Mouse (Mus musculus): ENCODE data around the gene Gm11983.
"Not testable (repeated sequence)": the region's sequence is repeated elsewhere in the genome, so short reads cannot be mapped to it uniquely, and the experiment has no call there.

Gm11983 gene

DNA sequence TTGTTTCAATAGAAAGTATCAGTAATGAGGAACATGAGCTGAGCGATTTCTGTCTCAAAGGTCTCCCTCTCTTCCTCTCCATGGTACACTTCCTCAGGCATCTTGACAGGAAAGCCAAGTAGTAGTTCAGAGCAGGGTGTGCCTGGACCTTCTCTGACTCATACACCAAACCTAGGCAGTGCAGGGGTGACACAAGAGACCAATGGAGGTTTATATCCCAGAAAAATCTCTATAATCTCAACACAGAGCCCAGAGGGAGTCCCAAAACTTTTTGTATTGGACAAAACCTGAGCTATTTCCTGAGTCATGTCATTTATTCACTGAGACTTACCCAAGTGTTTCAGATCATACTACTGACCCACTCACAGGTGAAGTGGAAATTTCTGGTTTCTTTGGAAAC is at the start of gene Gm11983:
TSS of gene Gm11983 (minus strand) at position 101 of the 400 bp plus-strand sequence.
- no peak for DNase-seq (ENCODE audit: low spot score)

DNA sequence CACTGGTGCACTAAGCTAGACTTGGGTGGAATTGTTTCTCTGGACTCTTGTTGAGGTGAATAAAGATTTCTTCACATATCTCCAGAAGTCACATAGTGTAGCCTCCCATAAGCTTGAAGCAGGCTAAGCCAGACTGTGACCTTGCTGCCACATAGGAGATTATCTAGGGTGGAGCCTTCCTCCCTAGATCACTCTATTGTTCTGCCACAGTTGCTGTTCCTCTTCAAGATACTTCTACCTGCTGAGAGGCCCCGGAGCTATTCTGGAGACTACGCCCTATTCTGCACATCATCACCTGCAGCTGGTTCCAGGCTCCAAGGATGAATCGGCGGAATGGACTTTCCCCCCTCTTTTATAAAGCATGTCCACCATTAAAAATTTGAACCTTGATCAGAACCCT is 45.6 kb upstream of the Gm11983 start:
- DNase-seq (ENCODE audit: low spot score) = not testable (repeated sequence)

DNA sequence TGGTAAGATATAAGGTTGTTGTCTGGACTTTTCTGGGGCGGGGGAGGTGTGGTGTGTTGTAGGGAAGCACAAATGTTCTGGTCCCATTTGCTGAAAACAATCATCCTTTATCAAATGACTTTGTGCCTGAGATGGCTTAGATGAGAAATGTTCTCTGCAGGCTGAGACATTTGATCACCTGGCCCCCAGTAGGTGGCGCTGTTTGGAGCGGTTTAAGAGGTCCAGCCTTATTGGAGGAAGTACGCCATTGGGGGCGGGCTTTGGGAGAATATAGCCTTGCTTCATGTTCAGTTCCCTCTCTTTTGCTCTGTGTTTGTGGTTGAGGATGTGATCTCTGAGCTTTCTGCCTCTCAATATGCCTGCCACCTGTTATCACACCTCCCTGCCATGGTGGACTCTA is 44.2 kb upstream of the Gm11983 start:
- DNase-seq (ENCODE audit: low spot score) = peak; percentile 9

DNA sequence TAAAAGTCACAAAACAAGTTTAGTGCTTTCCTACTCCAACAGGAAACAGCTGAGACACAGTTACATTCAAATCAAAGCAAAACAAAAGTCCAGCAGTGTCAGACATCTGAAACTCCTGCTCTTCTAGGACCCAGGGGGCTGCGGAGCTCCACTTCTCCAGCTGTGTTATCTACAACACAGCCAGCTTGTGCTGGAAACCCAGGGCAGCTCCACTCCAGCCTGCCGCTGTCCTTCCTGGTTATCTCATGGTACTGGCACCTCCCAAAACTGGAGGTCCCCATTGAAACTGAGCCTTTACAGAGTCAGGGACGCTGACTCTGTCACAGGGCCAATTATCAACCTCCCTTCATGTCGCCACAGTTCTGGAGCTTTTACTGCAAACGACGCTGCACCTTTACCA is 40.3 kb upstream of the Gm11983 start:
- no peak for DNase-seq (ENCODE audit: low spot score)

DNA sequence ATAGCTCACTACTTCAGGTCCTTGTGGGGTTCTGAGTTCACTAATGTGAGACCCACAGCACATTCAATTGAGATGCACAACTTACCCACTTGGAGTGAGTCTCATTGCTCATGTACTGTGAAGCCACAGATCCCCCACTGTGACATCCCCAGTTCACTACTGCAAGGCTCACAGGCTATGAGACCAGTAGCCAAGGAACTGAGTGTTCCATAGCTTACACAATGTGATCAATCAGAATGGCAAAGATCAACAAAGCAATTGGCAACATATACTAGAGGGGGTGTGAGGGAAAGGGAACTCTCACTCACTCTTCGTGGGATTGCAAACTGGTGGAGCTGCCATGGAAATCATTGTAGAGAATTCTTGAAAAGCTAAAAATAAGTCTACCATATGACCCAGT is 33.5 kb upstream of the Gm11983 start:
- DNase-seq (ENCODE audit: low spot score) = no peak

DNA sequence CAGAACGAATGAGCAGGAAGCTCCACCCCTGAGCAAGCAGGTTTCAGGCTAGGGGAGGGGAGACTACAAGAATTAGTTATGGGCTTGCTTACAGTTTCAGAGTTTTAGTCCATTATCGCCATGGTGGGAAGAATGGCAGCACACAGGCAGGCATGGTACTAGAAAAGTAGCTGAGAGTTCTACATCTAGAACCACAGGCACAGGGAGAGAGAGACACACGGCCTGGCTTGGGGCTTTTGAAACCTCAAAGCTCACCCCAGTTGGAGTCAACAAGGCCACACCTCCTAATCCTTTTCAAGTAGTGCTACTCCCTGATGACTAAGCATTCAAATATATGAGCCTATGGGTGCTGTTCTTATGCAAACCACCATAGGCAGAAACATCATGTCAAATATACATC is 28.1 kb upstream of the Gm11983 start:
- no peak for DNase-seq (ENCODE audit: low spot score)

DNA sequence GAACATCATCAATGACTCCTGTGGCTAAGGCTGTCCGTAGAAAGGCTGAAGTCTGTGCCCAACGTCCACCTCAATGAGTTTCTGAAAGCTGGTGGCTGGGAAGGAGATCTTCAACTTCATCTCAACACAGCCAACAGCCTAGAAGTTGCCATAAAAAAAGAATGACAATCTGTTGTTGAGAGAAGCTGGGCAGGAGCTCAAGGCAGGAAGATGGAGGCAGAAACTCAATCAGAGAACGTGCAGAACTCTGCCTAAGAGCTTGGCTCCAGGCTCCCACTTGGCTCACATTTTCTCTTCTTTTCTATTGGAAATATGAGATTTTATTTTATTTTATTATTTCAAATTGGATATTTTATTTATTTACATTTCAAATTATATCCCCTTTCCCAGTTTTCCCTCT is 24.7 kb upstream of the Gm11983 start:
- no peak for DNase-seq (ENCODE audit: low spot score)

DNA sequence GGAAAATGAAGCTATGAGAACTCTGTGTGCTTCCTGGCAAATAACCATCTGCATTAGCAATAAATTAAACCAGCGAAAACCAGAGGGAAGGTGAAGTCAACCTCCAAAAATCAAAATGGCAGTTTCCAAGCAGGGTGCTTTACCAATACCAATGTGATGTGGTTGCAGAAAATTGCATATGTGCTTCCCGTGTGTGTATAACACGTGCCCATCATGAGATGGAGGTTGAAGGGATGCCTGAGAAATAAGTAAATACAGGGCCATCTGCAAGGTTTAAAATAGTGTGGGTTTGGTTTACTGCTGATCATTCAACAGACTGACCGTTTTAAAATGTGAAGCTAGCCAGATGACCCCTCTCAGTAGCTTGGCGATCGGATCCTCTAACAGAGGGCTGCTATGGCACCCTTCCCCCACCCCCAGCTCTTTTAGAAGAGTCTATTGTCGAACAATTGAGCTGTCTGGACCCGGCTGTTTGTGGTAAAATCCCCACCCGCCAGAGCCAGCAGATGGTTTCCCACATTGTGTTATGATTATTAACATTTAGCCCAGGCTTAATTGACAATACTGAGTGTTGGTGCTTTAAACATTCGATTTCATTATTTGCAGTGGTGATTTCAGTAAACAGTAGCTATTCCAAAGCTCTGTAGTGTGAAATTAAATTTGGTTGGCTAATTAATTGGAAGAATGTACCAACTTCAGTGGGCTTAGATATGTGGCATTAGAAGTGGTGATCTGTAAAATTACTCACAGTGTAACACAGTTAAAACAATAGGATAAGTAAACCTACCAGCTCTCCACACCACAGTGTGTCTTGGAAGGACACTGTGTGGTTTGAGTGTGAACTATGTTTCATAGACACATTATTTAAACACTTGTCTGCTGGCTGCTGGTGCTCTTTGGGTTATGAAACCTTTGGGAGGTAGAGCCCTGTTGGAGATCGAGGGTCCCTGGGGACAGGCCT is 22.7 kb upstream of the Gm11983 start:
- DNase-seq (ENCODE audit: low spot score) = no peak

DNA sequence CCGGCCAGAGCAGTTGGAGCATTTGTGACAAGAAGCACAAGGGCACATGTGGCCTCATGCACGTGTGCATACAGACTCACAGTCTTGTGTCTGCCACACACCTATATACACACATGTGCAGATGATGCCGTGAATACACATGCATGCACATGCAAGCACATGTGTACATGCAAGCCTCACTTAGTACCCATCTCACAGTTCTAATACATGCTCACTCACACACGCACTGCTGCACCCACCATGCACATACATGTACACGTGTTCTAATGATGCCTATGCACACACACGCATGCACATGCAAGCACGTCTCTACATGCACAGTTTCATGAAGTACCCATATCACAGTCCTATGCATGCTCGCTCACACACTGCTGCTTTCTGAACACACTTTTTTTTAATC is 21.6 kb upstream of the Gm11983 start:
- DNase-seq (ENCODE audit: low spot score) = no peak

DNA sequence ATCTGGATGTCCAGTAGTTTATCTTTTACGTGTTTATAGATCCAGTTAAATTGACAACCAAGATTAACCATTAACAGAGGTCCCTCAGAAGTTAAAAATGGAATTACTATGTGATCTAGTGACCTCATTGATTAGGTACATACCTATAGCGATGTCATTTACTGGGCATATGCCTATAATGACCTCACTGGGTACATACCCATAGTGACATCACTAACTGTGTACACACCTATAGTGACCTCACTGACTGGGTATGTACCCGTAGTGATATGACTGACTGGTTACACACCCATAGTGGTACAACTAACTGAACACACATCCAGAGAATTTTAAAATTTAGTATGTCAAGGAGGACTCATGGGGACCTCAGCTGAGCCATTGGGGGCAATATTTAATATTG is 18.5 kb upstream of the Gm11983 start:
- no peak for DNase-seq (ENCODE audit: low spot score)

DNA sequence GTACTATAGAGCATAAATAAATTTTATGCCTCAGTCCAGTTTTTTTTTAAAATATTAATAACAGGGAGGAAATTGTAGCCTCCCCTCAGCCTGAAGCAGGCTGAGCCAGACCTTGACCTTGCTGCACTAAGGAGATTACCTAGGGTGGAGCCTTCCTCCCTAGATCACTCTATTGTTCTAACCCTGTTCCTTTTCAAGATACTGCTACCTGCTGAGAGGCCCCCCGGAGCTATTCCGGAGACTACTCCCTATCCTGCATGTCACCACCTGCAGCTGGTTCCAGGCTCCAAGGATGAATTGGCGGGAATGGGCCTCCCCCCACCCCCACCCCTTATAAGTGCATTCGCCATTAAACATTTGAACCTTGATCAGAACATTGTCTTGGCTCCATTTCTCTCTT is 15.9 kb upstream of the Gm11983 start:
- DNase-seq (ENCODE audit: low spot score) = not testable (repeated sequence)

DNA sequence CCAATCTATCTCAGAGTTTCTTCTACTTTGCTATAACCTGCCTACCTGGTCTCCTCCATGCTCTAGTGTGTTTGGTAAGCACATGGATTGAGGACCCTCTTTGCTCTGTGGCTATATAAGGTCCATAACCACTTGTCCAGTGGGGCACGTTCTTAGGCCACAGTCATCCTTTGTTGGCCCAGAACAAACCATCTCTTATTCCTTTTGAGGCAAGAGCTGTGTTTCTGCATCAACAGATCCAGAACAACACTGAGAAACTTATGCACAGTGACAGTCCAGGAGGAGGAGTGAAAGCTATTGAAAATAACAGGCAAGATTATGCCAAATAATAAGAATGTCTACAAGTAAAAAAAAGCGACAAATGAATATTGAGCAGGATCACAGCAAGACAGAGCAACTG is 6.4 kb upstream of the Gm11983 start:
- no peak for DNase-seq (ENCODE audit: low spot score)

DNA sequence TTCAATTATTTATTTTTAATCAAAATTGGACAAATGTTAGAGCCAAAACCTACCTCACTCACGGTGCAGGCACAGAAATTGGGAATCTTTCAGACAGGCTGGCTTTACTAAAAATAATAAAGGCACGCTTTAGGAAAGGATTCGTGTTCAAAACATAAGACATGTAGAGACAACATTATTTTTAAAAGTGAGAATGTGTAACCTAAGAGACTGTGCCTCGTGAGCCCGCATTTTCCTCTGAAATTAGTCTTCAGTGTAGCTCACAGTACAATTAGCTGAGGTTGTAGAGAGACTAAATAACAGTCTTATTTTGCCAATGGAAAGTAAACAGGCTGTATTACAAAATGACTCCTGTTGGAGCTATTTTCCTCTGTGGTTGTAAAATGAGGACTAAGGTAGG is 4.7 kb upstream of the Gm11983 start:
- no peak for DNase-seq (ENCODE audit: low spot score)

DNA sequence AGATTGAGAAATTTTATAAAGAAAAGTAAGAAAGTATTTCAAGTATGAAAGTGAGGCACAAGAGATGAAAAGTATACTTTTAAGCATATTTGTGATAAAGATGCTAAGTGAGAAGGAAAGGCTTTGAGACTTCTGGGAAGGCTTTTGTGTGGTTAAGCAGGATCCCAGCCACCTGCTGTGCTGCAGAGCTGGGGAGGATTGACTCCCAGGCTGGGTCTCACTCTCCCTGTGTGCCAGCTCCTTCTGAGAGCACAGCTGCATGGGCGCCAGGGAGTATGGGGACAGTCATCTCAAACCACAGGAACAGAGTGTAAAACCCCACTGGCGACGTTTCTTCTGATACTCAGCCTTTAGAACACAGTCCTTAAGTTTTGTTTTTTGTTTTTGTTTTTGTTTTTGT is 3.3 kb upstream of the Gm11983 start:
- no peak for DNase-seq (ENCODE audit: low spot score)

DNA sequence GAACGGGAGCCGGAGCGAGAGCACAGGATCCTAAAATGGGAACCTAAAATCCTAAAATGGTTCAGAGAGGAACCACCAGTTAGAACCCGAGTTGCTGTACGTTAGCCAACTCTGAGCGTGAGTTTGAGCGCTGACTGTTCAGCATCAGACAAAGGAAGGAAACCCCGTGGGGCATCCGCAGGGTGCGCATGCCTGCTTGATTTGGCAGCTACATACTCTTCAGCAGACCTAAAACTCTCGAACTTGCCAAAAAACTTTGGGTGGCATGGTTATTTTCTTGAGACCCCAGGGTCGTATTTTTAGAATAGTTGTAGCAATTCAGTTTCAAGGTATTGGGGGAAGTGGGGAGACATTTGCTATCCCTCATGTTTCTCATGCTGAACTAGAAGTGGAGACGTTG is 2.8 kb downstream of the Gm11983 start:
- no peak for DNase-seq (ENCODE audit: low spot score)

DNA sequence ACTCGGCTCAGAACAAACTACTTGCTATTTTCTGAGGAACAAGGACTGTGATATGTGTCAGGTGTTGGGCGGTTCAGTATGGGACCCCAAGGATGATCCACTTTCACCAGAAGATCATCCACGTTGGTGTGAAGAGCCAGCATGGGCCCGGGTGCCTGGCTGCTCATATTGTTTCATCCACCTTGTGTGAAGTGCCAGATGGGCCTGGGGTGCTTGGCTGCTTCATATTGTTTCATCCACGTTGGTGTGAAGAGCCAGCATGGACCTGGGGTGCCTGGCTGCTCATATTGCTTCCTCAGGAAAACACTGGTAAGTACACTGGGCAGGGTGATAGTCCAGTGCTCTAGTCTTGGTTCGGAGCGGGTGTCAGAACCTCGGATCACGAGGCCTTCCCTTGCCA is 3.7 kb downstream of the Gm11983 start:
- no peak for DNase-seq (ENCODE audit: low spot score)

DNA sequence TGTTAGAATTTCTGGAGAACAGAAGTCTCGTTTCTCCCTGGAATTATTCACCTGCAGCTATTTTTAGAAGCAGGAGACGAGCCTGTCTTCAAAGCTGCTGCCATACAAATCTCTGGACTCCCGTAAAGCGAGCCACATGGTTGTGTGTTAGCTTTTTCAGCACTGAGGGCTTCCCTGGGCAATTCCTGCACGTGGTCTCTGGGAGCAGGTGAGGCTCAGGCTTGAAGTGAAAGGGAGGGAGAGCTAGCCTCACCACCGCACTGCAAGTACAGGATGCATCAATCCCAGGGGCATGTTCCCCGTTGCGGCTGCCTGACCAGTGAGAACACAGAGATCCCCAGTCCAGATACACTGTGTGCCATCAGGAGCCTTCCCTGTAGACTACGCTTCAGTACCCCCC is 5.5 kb downstream of the Gm11983 start:
- no peak for DNase-seq (ENCODE audit: low spot score)

DNA sequence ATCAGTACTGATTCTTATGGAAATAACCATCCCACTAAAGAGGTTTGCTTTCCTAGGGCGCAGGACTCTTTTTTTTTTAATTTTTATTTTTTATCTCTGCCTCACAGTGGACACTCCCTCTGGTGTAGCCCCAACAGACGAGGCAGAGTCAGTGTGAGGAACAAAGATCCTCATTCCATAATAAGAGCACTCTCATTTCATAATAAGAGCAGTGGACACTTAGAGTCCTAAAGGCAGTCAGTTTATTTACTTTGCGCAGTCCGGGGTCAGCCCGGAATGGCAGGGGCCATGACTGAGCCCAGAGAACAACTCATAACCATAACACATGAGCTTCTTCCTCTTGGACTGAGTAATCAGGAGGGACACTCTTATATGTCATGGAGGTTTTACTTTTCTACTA is 9.3 kb downstream of the Gm11983 start:
- DNase-seq (ENCODE audit: low spot score) = no peak

DNA sequence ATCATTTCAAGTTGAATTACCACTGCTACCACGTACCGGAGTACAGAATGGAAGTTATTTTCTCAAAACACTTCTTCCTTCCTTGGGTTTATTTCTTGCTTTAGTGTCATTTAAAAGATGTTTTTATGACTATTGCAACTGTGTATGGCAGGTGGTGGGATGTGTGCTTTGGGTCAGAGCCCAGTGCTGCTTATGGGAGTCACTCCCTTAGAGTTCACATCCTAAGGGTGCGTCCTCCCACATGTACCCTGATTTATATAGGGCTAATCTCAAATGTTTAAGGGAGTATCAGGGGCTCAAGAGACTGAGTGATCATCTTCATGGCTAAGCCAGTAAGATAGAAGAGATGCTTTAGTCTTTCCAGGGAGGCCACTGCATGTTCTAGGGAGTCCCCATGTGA is 11.3 kb downstream of the Gm11983 start:
- no peak for DNase-seq (ENCODE audit: low spot score)

DNA sequence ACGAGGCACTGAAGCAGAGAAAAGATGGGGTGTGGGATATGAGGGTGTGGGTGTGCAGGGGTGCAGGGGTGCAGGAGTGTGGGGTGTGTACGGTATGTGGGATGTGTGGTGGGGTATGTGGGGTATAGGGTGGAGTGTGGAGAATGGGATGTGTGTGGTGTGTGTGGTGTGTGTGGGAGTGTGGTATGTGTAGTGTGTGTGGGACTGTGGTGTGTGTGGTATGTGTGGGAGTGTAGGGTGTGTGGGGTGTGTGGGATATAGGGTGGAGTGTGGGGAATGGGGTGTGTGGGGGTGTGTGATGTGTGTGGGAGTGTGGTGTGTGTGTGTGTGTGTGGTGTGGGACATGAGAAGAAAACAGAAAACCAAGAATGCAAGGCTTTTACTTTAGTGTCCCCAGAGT is 14.3 kb downstream of the Gm11983 start:
- no peak for DNase-seq (ENCODE audit: low spot score)

DNA sequence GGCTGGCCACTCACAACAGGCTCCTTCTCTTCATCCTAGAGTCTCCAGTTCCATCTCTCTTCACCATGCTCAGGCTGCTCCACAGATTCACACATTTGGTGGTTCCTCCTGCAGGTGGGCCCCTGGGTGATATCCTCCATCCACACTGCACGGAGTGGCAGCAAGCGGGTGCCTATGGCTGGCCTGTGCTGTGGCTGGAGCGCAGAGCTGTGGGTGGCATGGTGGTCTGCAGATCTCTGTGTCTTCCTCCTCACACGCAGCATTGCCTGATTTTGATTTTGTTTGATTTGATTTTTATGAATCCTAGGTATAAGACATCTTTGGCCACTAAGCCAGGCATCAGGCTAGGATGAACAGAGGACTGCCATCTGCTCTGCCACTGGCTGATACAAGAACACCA is 23.0 kb downstream of the Gm11983 start:
- DNase-seq (ENCODE audit: low spot score) = no peak

DNA sequence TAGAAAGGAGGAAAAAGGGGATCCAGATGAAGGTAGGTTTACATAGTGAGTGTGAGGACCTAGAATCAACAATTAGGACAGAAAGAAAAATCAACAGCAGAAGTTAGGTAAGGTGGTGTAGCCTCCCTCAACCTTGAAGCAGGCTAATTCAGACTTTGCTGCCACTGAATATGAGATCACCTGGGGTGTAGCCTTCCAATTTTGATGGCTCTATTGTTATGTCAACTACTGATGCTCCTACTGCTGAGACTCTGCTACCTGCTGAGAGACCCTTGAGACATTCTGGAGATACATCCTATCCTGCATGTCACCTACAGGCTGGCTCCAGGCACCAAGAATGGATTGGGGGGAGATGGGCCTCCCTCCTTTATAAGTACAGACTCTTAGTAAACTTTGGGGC is 34.6 kb downstream of the Gm11983 start:
- DNase-seq (ENCODE audit: low spot score) = not testable (repeated sequence)

DNA sequence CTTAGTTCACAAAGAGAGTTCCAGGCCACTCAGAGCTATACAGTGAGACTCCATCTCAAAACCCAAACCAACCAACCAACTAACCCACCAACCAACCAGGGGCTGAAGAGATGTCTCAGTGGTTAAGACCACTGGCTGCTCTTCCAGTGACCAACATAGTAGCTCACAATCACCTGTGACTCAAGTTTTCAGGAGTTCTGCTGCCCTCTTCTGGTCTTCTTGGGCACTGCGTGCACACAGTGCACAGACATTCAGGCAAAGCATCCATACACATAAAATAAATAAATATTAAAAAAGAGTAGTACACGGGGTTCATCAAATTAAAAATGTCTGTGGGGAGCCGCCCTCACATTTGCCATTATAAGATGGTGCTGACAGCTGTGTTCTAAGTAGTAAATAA is 46.8 kb downstream of the Gm11983 start:
- DNase-seq (ENCODE audit: low spot score) = peak; percentile 23
